Mouse (Mus musculus) retina, embryonic 14.5 days (tissue): ENCODE results near the gene Plekha6.
A peak's percentile ranks its signal among the peaks of the same experiment; 100 is the strongest.

Experiments
- DNase-seq: peaks from one replicate; pipeline ENCODE4 v3.0.0-alpha.2; 2015; ENCODE audit warnings: low spot score

Plekha6 gene

GRCm38 (mm10) chr1:133182706-133183095, 18.7 kb downstream of the Plekha6 start:
- peak; percentile 70 for DNase-seq

- DNase-seq: peak; percentile 57
Measured at GRCm38 (mm10) chr1:133183141-133183925, 19.3 kb downstream of the Plekha6 start.

GRCm38 (mm10) chr1:133187948-133188680, 24.1 kb downstream of the Plekha6 start:
- DNase-seq: peak; percentile 87

GRCm38 (mm10) chr1:133188719-133189118, 24.7 kb downstream of the Plekha6 start:
- DNase-seq: no peak

- DNase-seq: no peak
Measured at GRCm38 (mm10) chr1:133189471-133189870, 25.5 kb downstream of the Plekha6 start.

GRCm38 (mm10) chr1:133190550-133190949, 26.5 kb downstream of the Plekha6 start:
- DNase-seq: no peak

GRCm38 (mm10) chr1:133196181-133196580, 32.2 kb downstream of the Plekha6 start:
- DNase-seq: peak; percentile 80

- DNase-seq: peak; percentile 86
Measured at GRCm38 (mm10) chr1:133197266-133197665, 33.3 kb downstream of the Plekha6 start.

- no peak for DNase-seq
Measured at GRCm38 (mm10) chr1:133199706-133200105, 35.7 kb downstream of the Plekha6 start.

GRCm38 (mm10) chr1:133201499-133201898, 37.5 kb downstream of the Plekha6 start:
- DNase-seq: peak; percentile 73

GRCm38 (mm10) chr1:133203701-133204100, 39.7 kb downstream of the Plekha6 start:
- DNase-seq: no peak

GRCm38 (mm10) chr1:133204341-133204849, 40.4 kb downstream of the Plekha6 start:
- no peak for DNase-seq

GRCm38 (mm10) chr1:133204985-133205384, 41.0 kb downstream of the Plekha6 start:
- no peak for DNase-seq

- DNase-seq: peak; percentile 58
Measured at GRCm38 (mm10) chr1:133208086-133208815, 44.2 kb downstream of the Plekha6 start.

GRCm38 (mm10) chr1:133209036-133209435, 45.0 kb downstream of the Plekha6 start:
- DNase-seq: no peak

- no peak for DNase-seq
Measured at GRCm38 (mm10) chr1:133209482-133209881, 45.5 kb downstream of the Plekha6 start.

GRCm38 (mm10) chr1:133209901-133210516, 46.0 kb downstream of the Plekha6 start:
- no peak for DNase-seq

- DNase-seq: no peak
Measured at GRCm38 (mm10) chr1:133210766-133211165, 46.8 kb downstream of the Plekha6 start.

GRCm38 (mm10) chr1:133212273-133212672, 48.3 kb downstream of the Plekha6 start:
- DNase-seq: no peak

- DNase-seq: no peak
Measured at GRCm38 (mm10) chr1:133213098-133213497, 49.1 kb downstream of the Plekha6 start.

GRCm38 (mm10) chr1:133213901-133214300, 49.9 kb downstream of the Plekha6 start:
- no peak for DNase-seq
